Mouse (Mus musculus): ENCODE measurements around the gene Unc5cl.
"Not testable (repeated sequence)": the region's sequence is repeated elsewhere in the genome, so short reads cannot be mapped to it uniquely, and the experiment has no call there.

Unc5cl gene

GRCm38 (mm10) chr17:48467395-48468231 lies 12.9 kb downstream of the Unc5cl start:
- in situ Hi-C loops (cut with MseI, MboI) = no loop called here

- in situ Hi-C loops (cut with MseI, MboI) = not testable (repeated sequence)
Measured at GRCm38 (mm10) chr17:48474282-48474681, 19.6 kb downstream of the Unc5cl start.

- in situ Hi-C loops (cut with MseI, MboI) = no loop called here
Measured at GRCm38 (mm10) chr17:48475444-48475843, 20.7 kb downstream of the Unc5cl start.

GRCm38 (mm10) chr17:48479952-48480351 lies 25.3 kb downstream of the Unc5cl start:
- in situ Hi-C loops (cut with MseI, MboI) = no loop called here

- in situ Hi-C loops (cut with MseI, MboI) = no loop called here
Measured at GRCm38 (mm10) chr17:48483764-48484163, 29.1 kb downstream of the Unc5cl start.

GRCm38 (mm10) chr17:48484191-48484590 lies 29.5 kb downstream of the Unc5cl start:
- in situ Hi-C loops (cut with MseI, MboI) = no loop called here

GRCm38 (mm10) chr17:48489466-48489865 lies 34.8 kb downstream of the Unc5cl start:
- in situ Hi-C loops (cut with MseI, MboI) = no loop called here

GRCm38 (mm10) chr17:48492621-48493020 lies 37.9 kb downstream of the Unc5cl start:
- in situ Hi-C loops (cut with MseI, MboI) = no loop called here

- in situ Hi-C loops (cut with MseI, MboI) = no loop called here
Measured at GRCm38 (mm10) chr17:48493582-48493981, 38.9 kb downstream of the Unc5cl start.

GRCm38 (mm10) chr17:48493986-48494385 lies 39.3 kb downstream of the Unc5cl start:
- in situ Hi-C loops (cut with MseI, MboI) = no loop called here

GRCm38 (mm10) chr17:48497986-48498385 lies 43.3 kb downstream of the Unc5cl start:
- in situ Hi-C loops (cut with MseI, MboI) = no loop called here

- in situ Hi-C loops (cut with MseI, MboI) = no loop called here
Measured at GRCm38 (mm10) chr17:48500846-48501445, 46.2 kb downstream of the Unc5cl start.

- in situ Hi-C loops (cut with MseI, MboI) = no loop called here
Measured at GRCm38 (mm10) chr17:48505006-48505405, 50.3 kb downstream of the Unc5cl start.

GRCm38 (mm10) chr17:48506986-48507385 lies 52.3 kb downstream of the Unc5cl start:
- in situ Hi-C loops (cut with MseI, MboI) = no loop called here

- in situ Hi-C loops (cut with MseI, MboI) = no loop called here
Measured at GRCm38 (mm10) chr17:48509596-48509995, 54.9 kb downstream of the Unc5cl start.

- in situ Hi-C loops (cut with MseI, MboI) = no loop called here
Measured at GRCm38 (mm10) chr17:48512614-48513281, 58.0 kb downstream of the Unc5cl start.

GRCm38 (mm10) chr17:48514613-48515012 lies 59.9 kb downstream of the Unc5cl start:
- in situ Hi-C loops (cut with MseI, MboI) = no loop called here

GRCm38 (mm10) chr17:48519046-48519445 lies 64.3 kb downstream of the Unc5cl start:
- in situ Hi-C loops (cut with MseI, MboI) = no loop called here

- in situ Hi-C loops (cut with MseI, MboI) = no loop called here
Measured at GRCm38 (mm10) chr17:48520352-48520751, 65.7 kb downstream of the Unc5cl start.

GRCm38 (mm10) chr17:48523056-48523455 lies 68.4 kb downstream of the Unc5cl start:
- in situ Hi-C loops (cut with MseI, MboI) = no loop called here

GRCm38 (mm10) chr17:48533844-48534705 lies 79.4 kb downstream of the Unc5cl start:
- in situ Hi-C loops (cut with MseI, MboI) = no loop called here

GRCm38 (mm10) chr17:48538328-48538727 lies 83.6 kb downstream of the Unc5cl start:
- in situ Hi-C loops (cut with MseI, MboI) = no loop called here
